Mouse (Mus musculus) cerebellum, adult 11 months (tissue): ENCODE measurements at regions not wholly inside any gene's neighbourhood (a gene's known extent, or its start where the extent isn't known, plus 50 kb on each side); places are given as distances from the start of the nearest gene placed in this dataset.

Source experiments
- DNase-seq: peaks from one replicate; pipeline ENCODE4 v3.0.0; 2022

GRCm38 (mm10) chr12:54448221-54448620 is 208.2 kb downstream of the Sptssa start:
- DNase-seq, result no peak

GRCm38 (mm10) chr12:54447354-54447753 is 209.0 kb downstream of the Sptssa start:
- no peak for DNase-seq

- no peak for DNase-seq
These were observed 210.0 kb downstream of the Sptssa start for GRCm38 (mm10) chr12:54446356-54446755.

GRCm38 (mm10) chr12:54444416-54444815 is 212.0 kb downstream of the Sptssa start:
- DNase-seq, result no peak

GRCm38 (mm10) chr12:54443285-54443684 is 213.1 kb downstream of the Sptssa start:
- DNase-seq, result no peak

GRCm38 (mm10) chr12:54442408-54442807 is 214.0 kb downstream of the Sptssa start:
- DNase-seq, result no peak

- no peak for DNase-seq
These were observed 215.4 kb downstream of the Sptssa start for GRCm38 (mm10) chr12:54440851-54441593.

GRCm38 (mm10) chr12:54438793-54439192 is 217.6 kb downstream of the Sptssa start:
- DNase-seq, result no peak

- DNase-seq, result no peak
These were observed 221.6 kb upstream of the Egln3 start for GRCm38 (mm10) chr12:54425236-54425635.

GRCm38 (mm10) chr12:54414829-54415228 is 211.2 kb upstream of the Egln3 start:
- DNase-seq, result no peak

- DNase-seq, result no peak
These were observed 210.5 kb upstream of the Egln3 start for GRCm38 (mm10) chr12:54414201-54414600.

GRCm38 (mm10) chr12:54410038-54410605 is 206.5 kb upstream of the Egln3 start:
- no peak for DNase-seq

GRCm38 (mm10) chr12:54408906-54409305 is 205.2 kb upstream of the Egln3 start:
- no peak for DNase-seq

- DNase-seq, result no peak
These were observed 203.7 kb upstream of the Egln3 start for GRCm38 (mm10) chr12:54407301-54407896.

GRCm38 (mm10) chr12:54405066-54405465 is 201.4 kb upstream of the Egln3 start:
- DNase-seq, result peak; percentile 2

- no peak for DNase-seq
These were observed 198.9 kb upstream of the Egln3 start for GRCm38 (mm10) chr12:54402591-54402990.

- no peak for DNase-seq
These were observed 198.0 kb upstream of the Egln3 start for GRCm38 (mm10) chr12:54401665-54402064.

- DNase-seq, result no peak
These were observed 196.4 kb upstream of the Egln3 start for GRCm38 (mm10) chr12:54400084-54400483.

GRCm38 (mm10) chr12:54398080-54398479 is 194.4 kb upstream of the Egln3 start:
- DNase-seq, result no peak

- no peak for DNase-seq
These were observed 193.3 kb upstream of the Egln3 start for GRCm38 (mm10) chr12:54396952-54397351.

- DNase-seq, result no peak
These were observed 192.7 kb upstream of the Egln3 start for GRCm38 (mm10) chr12:54396341-54396740.

GRCm38 (mm10) chr12:54385401-54385800 is 181.7 kb upstream of the Egln3 start:
- no peak for DNase-seq

- no peak for DNase-seq
These were observed 180.5 kb upstream of the Egln3 start for GRCm38 (mm10) chr12:54384116-54384515.

GRCm38 (mm10) chr12:54382965-54383364 is 179.3 kb upstream of the Egln3 start:
- DNase-seq, result no peak
